Mouse (Mus musculus) midbrain, postnatal 0 days (tissue): ENCODE data around the gene Ano5. TPM values are rescaled to one million over a fixed set of nuclear protein-coding genes. Genes with fewer than 3 reads are reported as not detected.

Experiments used
- ATAC-seq: fragments of 200-750 bp; cut with Nextera tagmentation; 2 replicates; pipeline ENCODE4 v1.8.0; 2017; ENCODE audit warnings: moderate number of reproducible peaks, mild to moderate bottlenecking, moderate TSS enrichment, moderate library complexity; ENCODE audit not compliant: low FRiP score
- DNase-seq: peaks from one replicate; pipeline ENCODE4 v3.0.0-alpha.2; 2015; ENCODE audit warnings: low spot score
- H3K27ac ChIP-seq: fragments of 300-500 bp; sonication (generic); 2 replicates; pipeline ENCODE4 v1.5.1; 2014; ENCODE audit warnings: low read depth, mild to moderate bottlenecking, low read length, mixed read lengths
- H3K27me3 ChIP-seq: fragments of 300-500 bp; sonication (generic); 2 replicates; pipeline ENCODE4 v1.6.1; 2014; ENCODE audit warnings: low read length, control low read depth, mixed read lengths; ENCODE audit not compliant: insufficient read depth
- H3K36me3 ChIP-seq: fragments of 300-500 bp; sonication (generic); 2 replicates; pipeline ENCODE4 v1.6.1; 2014; ENCODE audit warnings: low read length, control low read depth, mixed read lengths; ENCODE audit not compliant: insufficient read depth
- H3K4me1 ChIP-seq: fragments of 300-500 bp; sonication (generic); 2 replicates; pipeline ENCODE4 v1.6.1; 2014; ENCODE audit warnings: mild to moderate bottlenecking, control low read depth, antibody characterized with exemption, low read length, mixed read lengths; ENCODE audit not compliant: insufficient read depth
- H3K4me2 ChIP-seq: fragments of 300-500 bp; sonication (generic); 2 replicates; pipeline ENCODE4 v1.6.1; 2014; ENCODE audit warnings: low read depth, mild to moderate bottlenecking, low read length, mixed read lengths; ENCODE audit not compliant: poor library complexity, severe bottlenecking
- H3K4me3 ChIP-seq: fragments of 300-500 bp; sonication (generic); 2 replicates; pipeline ENCODE4 v1.5.1; 2014; ENCODE audit warnings: low read depth, mild to moderate bottlenecking, low read length, moderate library complexity
- H3K9ac ChIP-seq: fragments of 300-500 bp; sonication (generic); replicated peaks from 2 replicates; pipeline ENCODE4 v1.6.1; 2014; ENCODE audit warnings: mild to moderate bottlenecking, low read length, moderate library complexity, mixed read lengths; ENCODE audit not compliant: poor library complexity, severe bottlenecking
- H3K9me3 ChIP-seq: fragments of 300-500 bp; sonication (generic); 2 replicates; pipeline ENCODE4 v1.6.1; 2016; ENCODE audit warnings: low read length, control low read depth
- CTCF ChIP-seq: IDR thresholded peaks from 2 replicates; pipeline ENCODE4 v1.5.1; 2016; ENCODE audit warnings: antibody characterized with exemption, mild to moderate bottlenecking
- WGBS: fragments of 180-500 bp; shearing (Covaris S2); extraction: QIAGEN DNeasy Blood & Tissue Kit; methylation state at CpG from one replicate; pipeline ENCODE4 v1.1.7; 2014; 5-methylcytosine and 5-hydroxymethylcytosine counted together
- polyA plus RNA-seq: library from polyadenylated mRNA; unstranded; fragments of >200 nt; fragmentation: Nextera tagmentation; extraction: Ambion mirVana; gene quantifications from 2 replicates; pipeline ENCODE4 v1.2.1, GENCODE M21; 2015
- total RNA-seq: library from RNA; depleted of rRNA; stranded (reverse); fragments of >200 nt; gene quantifications from 2 replicates; pipeline ENCODE4 v1.2.3, GENCODE M21; 2014; rRNA removed

Gene Ano5
- total and polyA plus RNA-seq, 2 experiments from 2014 or later, result 1.9 to 3.8 TPM

DNA sequence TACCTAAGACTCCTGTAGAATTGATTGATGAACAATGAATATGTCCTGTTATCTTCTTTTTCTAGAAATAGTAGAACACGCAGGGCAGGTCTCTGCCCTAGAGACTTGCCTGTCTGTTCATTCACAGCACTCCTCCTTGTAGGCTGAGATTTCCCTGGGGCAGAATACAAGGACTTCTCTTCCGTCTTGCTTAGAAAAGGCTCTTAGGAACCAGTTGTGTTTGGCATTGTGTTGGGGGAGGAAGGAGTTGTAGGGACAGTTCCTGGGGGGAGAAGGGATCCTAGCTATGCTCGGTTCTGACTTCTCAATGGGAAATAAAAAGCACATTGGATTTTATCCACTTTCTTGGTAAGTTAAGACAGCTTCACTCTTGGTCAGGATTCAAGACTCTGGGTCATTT is 118.4 kb downstream of the Ano5 start:
- no peaks in the 10 kb centered on the region for H3K9me3 ChIP-seq
- peak overlapping the region; percentile 27 for H3K4me3 ChIP-seq
- H3K27ac ChIP-seq, result peak overlapping the region; percentile 72
- H3K4me1 ChIP-seq, result no peaks in the 10 kb centered on the region
- H3K4me2 ChIP-seq, result peak overlapping the region; percentile 43
- peak overlapping the region; percentile 37; the same call in 1 of the 2 replicates for H3K9ac ChIP-seq
- ATAC-seq (no peak), DNase-seq (no peak)
- H3K27me3 ChIP-seq, result peaks cover 11% of the 10 kb centered on the region; the same call in 1 of the 2 replicates
- TF ChIP-seq CTCF, result no peak
- WGBS, result 1% methylated on average over 3 of the region's 3 CpGs
- no peaks in the 10 kb centered on the region for H3K36me3 ChIP-seq

DNA sequence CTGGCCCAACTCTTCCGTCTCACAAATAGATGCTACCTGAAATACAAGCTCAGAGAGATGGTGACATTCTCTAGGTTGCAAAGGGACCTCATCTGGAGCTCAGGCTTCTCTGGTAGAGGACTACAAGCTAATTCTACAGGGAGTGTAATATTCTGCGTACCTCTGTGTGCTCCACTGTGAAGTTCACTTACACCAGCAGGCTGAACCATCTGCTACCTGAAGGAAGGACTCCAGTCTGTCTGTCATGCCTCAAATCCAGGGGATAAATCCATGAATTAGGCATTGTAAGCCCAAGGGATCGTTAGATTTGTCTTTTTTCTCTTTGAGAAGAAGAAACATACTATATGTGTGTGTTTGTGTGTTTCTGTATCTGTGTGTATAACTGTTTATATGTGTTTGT is 120.3 kb downstream of the Ano5 start:
- peak overlapping the region; percentile 46 for H3K4me2 ChIP-seq
- TF ChIP-seq CTCF, result no peak
- H3K9me3 ChIP-seq, result no peaks in the 10 kb centered on the region
- H3K4me1 ChIP-seq, result no peaks in the 10 kb centered on the region
- no peaks in the 10 kb centered on the region for H3K36me3 ChIP-seq
- H3K27ac ChIP-seq, result peak overlapping the region; percentile 70
- peak overlapping the region; percentile 13 for H3K4me3 ChIP-seq
- peak overlapping the region; percentile 56 for H3K9ac ChIP-seq
- H3K27me3 ChIP-seq, result peaks cover 4% of the 10 kb centered on the region; the same call in 1 of the 2 replicates
- ATAC-seq, result no peak
- 54% methylated on average over 3 of the region's 3 CpGs for WGBS
- DNase-seq, result no peak

DNA sequence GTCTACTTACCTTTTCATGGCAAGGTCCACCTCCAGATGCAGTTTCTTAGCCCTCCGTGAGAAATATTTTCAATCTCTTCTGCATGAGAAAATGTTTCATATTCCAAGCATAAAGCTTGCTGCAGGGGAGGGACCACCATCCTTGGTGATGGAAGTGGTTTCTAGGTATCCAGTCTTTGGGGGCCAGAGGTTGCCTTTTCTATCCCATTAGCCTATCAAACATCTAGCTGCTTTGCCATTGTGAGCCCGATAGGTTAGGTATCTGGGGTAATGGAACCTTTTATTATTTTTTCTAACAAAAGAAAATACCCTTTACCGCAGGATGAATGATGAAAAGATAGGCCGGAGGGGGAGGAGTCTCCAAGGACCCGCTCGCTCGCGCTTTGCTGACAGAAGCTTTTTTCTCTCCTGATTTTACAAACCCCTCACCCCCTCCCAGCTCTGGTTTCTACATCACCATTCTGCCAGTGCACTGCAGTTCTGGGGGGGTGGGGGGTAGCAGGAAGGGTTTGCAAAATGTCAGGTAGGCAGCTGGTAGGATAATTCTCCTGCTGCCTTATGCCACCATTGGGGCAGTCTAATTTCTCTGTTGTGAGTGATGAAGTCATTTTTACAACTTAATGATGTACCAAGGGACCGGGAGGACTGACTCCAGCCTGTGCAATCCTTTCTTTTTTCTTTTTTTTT is 121.9 kb downstream of the Ano5 start:
- Histone ChIP-seq H3K9ac (peak overlapping the region; percentile 24), H3K4me1 (no peaks in the 10 kb centered on the region), H3K9me3 (no peaks in the 10 kb centered on the region), H3K27me3 (peaks cover 4% of the 10 kb centered on the region; the same call in 1 of the 2 replicates), H3K4me2 (peak overlapping the region; percentile 43), H3K27ac (peak overlapping the region; percentile 74), H3K4me3 (peak overlapping the region; percentile 20), H3K36me3 (no peaks in the 10 kb centered on the region)
- TF ChIP-seq CTCF, result no peak
- ATAC-seq (peak; percentile 68), DNase-seq (peak; percentile 70)
- WGBS, result 6% methylated on average over 9 of the region's 9 CpGs

DNA sequence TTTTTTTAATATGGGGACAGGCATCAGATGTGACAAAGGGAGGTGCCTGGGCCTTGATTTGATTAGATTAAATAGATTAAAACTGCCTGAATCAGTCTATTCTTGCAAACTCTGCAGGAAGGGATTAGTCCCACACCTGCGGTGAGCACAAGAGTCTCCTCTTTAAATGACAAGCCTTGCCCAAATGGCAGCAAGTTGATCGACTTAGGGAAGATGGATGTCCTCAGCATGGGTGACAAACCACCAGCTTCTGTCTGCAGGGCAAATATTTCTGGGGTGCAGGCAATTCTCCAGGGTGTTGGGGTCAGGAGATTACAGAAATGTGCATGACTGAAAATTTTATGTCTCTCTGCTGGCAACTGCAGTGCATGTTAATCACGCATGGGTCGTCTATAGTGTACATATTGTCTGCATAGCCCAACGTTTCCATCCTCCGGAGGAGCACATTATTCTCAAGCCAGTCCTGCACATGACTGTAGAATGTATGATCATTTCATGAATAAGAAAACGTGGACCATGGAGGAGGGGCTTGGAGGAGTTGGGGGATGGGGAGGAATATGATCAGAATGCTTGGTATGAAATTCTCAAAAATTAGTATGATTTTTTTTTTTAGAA is 122.5 kb downstream of the Ano5 start:
- H3K4me3 ChIP-seq, result peak overlapping the region; percentile 14; the same call in 1 of the 2 replicates

More for the DNA sequence above, 122.5 kb downstream of the Ano5 start:
- peaks cover 4% of the 10 kb centered on the region; the same call in 1 of the 2 replicates for H3K27me3 ChIP-seq
- DNase-seq (peak; percentile 64), ATAC-seq (peak; percentile 42; the same call in 1 of the 2 replicates)
- 0 out of 2 replicates have a peak overlapping the region, but pooled peaks have one; percentile 29 for H3K9ac ChIP-seq
- 4% methylated on average over 7 of the region's 7 CpGs for WGBS
- no peaks in the 10 kb centered on the region for H3K36me3 ChIP-seq
- peak overlapping the region; percentile 74 for H3K27ac ChIP-seq
- H3K4me1 ChIP-seq, result no peaks in the 10 kb centered on the region
- peak overlapping the region; percentile 43 for H3K4me2 ChIP-seq
- TF ChIP-seq CTCF, result no peak
- H3K9me3 ChIP-seq, result no peaks in the 10 kb centered on the region

Other genes with a start within 250 kb of the Ano5 start
- 214 and 225 TPM in 2 replicates for gene Slc17a6, start 111.0 kb downstream of the Ano5 start, total RNA-seq
- gene Slc17a6, start 111.0 kb downstream of the Ano5 start, polyA plus RNA-seq, result 161 and 162 TPM in 2 replicates